Mouse (Mus musculus) urinary bladder, postnatal 25 days (tissue): ENCODE measurements around the gene Mvb12a.

Experiments
- DNase-seq: peaks from one replicate; pipeline ENCODE4 v3.0.0; 2022; ENCODE audit warnings: low spot score

Gene Mvb12a

DNA sequence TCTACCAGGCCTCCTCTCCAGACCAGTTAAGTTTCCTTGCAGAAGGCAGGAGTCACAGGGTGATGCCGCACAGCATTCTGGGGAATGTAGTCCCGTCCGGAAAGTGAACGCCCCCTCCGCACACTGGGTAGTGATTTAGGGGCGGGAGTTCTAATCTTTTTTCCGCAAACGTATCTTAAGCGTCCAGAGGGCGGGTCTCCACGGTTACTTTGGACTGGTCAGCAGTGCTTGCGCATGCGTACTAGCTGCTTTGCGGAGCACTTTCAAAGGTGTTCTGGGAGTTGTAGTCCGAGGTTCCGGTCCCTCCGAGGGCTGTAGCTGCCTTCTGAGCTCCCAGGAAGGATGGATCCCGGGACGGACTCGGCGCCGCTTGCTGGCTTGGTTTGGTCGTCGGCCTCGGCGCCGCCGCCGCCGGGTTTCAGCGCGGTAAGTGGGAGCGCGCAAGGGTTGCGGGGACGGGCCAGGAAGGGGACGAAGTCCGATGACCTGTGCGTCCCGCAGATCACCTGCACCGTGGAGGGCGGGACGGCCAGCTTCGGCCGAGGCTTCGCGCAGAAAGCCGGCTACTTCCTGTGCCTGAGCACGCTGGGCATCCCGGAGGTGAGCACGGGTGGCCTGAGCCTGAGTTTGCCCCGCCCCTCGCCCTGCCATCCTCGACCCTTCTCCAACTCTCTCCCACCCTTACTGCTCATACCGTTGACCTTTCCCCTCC, at the start of gene Mvb12a:
Gene Mvb12a (plus strand): TSS at position 291 of the 712 bp plus-strand sequence.
- DNase-seq: peak; percentile 81

DNA sequence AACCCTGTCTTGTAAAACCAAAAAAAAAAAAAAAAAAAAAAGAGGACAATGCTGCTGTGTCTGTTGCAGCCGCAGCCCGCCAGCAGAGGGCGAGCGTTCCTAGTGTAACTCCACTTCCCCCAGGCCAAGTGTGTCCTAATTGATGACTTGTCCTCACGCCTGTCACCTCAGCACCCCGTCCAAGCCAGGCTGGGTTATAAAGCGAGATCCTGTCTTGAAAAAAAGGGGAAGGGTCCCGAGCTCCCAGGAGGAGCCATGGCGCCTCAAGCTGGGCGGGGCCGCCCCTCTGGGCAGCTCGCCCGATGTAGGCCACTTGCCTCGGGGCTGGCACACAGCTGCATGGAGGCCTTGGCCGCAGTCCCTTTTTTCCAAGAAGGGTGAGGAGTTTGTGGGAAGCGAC, 47.7 kb upstream of the Mvb12a start:
- DNase-seq: peak; percentile 77

DNA sequence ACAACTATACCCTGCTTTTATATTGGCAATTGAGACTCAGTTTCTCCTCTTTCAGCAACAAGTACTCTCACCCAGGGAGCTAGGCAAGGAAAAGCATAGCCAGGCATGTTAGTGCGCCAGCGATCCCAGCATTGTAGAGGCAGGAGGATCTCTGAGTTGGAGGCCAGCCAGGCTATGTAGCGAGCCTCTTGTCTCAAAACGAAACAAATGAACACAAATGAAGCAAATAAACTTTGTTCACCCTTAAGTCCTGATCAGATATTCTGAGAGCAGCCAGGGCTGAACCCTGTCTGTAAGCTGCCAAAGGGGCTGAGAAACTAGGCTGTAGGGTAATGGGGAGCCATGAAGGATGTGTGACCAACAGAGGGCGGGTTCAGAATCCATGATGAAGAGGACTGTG, 46.9 kb upstream of the Mvb12a start:
- no peak for DNase-seq

DNA sequence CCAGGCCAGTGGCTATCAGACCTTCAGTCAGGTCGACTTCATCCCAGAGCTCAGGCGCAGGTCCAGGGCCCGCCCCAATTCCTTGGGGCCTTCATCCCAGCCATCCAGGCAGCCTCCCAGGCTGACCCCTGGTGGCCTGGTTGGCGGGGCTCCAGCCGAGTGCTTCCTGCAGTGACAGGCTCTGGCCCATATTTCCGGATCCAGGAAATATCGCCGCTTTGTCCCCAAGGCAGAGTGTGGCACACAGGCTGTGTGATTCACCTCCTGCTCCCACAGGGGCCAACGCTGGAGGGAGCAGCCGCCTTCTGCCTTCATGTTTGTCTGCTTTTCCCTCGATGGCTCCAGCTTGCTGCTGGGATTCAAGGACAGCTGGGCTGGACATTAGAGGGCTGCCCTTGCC, 46.2 kb upstream of the Mvb12a start:
- DNase-seq: peak; percentile 68

DNA sequence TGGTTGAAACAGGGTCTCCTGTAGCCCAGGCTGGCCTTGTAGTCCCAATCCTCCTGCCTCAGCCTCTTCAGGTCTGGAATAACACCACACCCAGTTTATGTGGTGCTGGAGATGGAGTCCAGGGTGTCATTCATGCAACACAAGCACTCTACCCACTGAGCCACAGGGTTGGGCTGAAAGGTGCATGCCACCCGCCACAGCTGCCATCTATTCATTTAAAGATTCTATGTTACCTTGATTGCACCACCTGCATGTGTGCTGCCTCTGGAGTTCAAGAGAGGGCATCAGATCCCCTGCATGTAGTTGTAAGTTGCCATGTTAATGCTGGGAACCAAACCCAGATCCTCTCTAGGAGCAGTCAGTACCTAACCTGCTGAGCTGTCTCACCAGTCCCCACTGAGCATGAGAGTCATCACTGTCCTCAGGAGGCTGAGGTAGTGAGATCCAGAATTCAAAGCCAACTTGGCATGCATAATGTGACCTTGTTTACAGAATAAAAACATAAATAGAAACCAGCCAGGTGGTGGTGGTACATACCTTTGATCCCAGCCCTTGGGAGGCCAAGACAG, 45.6 kb upstream of the Mvb12a start:
- DNase-seq: no peak

DNA sequence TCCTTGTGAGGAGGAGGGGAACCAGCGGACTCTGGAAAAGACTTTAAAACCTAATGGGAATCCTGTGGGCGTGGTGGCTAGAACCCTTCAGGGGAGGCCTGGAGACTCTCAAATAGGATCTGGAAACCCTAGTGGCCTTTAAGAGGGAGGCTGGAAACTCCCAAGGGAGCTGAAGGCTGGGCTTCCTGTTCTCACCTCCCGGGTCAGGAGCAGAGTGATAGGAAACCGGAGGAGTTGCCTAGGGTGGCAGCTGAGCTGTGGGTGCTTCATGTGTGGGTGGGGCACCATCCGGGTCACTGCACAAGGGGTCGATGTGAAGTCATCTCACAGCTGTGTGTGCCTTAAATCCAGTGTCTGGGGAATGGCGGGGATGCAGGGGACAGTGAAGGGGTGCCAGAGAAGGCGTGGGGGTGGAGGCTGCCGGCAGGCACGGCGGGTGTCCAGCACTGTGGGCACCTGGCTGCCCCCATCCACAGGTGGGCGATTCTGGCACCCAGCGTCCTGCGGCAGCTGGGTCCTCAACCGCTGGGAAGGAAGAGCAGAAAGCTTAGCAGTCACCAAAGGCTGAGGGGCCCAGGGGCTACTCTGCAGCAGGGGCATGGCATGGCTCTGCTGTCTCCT, 44.7 kb upstream of the Mvb12a start:
- no peak for DNase-seq

DNA sequence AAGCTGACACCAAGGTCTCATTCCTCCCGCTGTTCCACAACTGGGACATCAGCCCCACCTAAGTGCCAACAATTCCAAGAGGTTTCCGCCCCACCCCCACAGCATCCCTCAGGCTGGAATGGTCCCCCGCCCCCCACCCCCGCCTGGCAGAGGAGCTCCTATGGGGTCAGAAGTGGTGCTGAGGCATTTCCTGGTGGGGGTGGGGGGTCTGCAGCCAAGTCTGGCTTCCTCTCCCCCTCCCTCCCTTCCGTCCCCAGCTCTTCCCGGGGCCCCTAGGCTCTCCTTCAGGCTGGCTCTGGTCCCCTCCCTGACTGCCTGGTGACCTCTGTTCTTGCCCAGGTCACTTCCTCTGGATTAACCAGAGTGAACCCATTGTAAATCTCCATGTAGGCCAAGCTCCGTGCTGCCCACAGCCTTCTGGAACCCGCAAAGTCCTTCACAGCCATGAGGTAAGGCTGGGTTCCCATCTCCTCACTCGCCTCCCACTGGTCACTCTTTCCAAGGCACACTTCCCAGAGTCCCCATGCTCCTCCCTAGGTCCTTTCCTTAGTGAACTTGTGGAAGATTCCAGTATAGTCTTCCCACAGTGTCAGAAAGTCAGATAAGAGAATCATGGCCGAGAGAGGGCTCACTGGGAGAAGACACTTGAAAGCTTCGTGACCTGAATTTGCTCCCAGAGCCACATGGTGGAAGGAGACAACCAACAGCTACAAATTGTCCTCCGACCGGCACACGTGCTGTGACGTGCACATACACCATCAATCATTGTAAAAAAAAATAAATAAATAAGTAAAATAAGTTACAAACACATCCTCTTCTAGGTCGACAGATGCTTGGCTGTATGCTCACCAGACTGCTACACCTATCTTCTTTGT, 43.7 kb upstream of the Mvb12a start:
- DNase-seq: no peak

DNA sequence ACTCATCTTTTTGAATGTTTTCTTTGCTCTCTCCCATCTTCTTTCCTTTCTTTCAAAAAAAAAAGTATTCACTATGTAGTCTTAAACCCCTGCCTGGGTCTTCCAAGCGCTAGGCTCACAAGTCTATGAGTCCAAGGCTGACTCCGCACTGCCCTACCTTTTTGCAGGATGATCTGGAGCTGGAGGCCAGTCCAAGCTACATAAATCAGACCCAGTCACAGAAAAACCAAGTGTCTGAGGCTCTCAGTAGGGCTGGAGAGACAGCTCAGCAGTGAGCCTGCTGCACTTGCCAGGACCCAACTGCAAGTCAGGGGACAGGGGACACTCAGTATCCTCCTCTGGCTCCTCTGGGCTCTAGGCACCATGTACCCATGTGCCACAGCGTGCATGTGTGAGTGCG, 38.4 kb upstream of the Mvb12a start:
- DNase-seq: no peak

DNA sequence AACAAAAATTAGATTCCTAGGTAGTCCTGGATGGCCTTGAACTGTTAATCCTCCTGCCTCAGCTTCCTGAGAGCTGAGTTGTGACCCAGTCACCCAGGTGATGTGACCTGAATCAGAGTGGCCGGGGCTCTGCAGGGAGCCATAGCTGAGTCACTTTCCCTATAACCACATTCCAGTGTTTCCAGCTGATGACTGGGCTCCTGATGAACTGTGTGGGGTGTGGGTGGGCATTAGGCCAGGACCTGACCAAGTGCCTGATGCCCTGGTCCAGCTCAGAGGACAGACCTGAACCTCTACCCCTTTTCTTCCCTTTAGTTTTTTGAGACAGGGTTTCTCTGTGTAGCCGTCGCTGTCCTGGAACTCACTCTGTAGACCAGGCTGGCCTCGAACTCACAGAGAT, 37.4 kb upstream of the Mvb12a start:
- DNase-seq: no peak

DNA sequence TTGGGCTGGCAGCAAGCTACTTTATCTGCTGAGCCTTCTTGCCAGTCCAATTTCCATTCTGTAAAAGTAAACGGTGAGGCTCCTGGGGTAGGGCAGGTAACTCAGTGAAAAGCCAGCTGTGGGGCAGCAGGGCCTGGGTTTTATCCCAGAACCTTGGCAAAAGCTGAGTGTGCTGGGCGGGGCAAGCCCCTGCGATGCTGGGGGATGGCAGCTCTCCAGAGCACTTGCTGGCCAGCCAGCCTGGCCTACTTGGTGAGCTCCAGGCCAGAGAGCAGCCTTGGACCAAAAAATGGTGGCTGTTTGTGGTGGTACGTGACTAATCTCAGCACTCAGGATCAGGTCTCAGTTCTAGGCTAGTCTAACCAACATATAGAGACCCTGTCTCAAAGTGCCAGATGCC, 36.7 kb upstream of the Mvb12a start:
- no peak for DNase-seq

DNA sequence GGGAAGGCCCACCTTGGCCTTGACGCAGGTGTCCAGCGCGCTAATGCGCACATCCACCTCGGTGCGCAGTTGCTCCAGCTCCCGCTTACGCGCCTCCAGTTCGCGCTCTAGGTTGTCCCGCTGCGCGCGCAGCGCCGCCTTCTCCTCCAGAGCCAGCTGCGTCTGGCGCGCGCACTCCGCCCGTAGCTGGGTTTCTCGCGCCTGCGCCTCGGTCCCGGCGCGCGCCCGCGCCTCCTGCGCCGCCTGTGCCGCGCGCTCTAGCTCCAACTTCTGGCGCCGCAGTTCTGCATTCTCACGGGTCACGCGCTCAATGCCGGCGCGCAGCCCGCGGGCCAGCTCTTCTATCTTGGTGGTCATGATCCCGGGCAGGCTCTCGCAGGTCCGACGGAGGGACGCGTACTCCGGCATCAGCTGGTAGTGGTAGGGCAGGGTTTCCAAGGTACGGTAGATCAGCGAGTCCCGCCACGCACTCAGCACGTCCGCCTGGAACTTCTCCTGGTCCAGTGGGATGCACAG, 35.1 kb upstream of the Mvb12a start:
- DNase-seq: peak; percentile 46

DNA sequence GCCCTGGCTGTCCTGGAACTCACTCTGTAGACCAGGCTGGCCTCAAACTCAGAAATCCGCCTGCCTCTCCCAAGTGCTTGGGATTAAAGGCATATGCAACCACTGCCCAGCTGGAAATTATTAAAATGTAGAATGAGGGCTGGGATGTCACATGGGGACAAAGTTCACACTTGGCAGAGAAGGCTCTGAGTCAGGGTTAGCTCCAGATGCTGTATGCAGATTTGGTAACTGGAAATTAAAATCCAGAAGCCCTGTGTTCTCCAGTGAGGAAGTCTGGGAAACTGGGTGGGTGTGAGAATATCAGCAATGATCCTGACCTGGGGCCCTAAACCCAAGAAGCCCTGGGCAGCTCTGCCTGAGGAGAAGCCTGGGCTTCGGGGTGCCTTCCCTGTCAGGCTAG, 33.4 kb upstream of the Mvb12a start:
- DNase-seq: no peak

DNA sequence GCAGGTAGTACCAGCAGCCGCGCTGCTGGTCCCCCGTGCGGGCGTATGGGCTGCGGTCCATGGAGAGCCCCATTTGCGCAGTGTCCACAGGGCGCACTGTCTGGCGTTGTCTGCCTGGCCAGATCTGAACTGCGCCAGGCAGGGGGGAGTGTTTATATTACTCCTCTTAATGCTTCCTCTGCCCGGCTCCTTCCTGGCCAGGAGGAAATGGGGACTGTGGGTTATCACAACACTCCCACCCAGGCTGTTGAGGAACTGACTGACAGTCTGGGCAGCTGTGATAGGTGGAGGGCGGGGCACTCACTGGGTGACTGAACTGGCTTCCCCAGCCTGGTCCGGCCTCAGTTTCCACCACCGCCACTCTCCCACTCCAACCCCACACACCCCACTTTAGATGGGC, 31.1 kb upstream of the Mvb12a start, which contains the start of gene Plvap:
Gene Plvap (minus strand): TSS at position 109 of the 400 bp plus-strand sequence.
- no peak for DNase-seq

DNA sequence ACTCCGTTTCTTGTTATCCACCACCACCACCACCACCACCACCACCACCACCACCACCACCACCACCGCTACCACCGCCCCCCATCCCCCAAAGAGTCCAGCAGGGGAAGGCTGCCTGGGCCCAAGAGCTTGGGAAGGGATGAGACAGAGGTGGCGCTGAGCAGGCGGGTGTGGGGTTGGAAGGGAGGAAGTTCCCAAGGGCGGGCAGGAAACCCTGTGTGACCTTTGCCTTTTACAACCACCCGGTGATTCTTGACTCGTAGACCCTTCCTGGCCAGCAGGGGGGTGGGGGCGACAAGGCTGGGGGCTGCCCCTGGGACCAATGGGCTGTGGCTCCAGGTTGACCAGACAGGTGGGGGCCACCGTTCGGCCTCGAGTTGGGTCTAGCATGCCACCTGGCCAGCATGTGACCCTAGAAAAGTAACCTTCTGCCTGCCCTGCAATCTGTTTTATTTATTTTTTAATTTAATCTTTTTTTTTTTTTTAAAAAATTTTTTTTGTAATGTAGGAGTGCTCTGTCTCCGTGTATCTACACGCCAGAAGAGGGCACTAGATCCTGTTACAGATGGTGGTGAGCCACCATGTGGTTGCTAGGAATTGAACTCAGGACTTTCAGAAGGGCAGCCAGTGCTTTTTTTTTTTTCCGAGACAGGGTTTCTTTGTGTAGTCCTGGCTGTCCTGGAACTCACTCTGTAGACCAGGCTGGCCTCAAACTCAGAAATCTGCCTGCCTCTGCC, 29.5 kb upstream of the Mvb12a start:
- DNase-seq: no peak

DNA sequence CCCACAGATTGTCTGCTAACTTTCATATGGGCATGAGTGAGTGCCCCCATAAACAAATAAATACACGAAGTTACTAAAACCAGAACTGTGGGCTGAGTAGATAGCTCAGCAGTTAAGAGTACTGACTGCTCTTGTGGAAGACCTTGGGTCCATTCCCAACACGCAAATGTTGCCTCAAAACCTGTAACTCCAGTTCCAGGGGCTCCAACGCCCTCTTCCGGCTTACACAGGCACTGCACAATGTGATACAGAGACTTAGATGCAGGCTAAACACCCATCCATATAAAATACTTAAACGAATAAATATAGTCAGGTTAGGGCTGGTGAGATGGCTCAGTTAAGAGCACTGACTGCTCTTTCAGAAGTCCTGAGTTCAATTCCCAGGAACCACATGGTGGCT, 27.7 kb upstream of the Mvb12a start:
- no peak for DNase-seq

DNA sequence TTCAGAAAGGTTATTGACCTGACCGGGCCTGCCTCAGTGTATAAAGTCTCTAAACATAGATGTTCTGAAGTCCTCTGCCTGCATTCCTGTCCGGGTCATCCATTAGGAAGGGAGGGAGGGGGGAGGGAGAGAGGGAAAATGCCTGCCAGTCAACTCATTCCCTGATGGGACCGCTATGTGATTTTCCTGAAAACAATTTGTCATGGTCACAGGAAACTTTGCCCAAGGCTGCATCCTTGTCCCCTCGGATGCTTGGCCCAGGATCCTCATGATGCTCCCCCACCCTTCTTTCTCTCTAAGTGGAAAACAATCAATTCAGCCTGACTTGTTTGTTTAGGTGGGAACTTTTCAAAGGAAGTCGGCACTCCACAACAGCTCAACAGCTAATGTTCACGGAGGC, 25.9 kb upstream of the Mvb12a start:
- no peak for DNase-seq

DNA sequence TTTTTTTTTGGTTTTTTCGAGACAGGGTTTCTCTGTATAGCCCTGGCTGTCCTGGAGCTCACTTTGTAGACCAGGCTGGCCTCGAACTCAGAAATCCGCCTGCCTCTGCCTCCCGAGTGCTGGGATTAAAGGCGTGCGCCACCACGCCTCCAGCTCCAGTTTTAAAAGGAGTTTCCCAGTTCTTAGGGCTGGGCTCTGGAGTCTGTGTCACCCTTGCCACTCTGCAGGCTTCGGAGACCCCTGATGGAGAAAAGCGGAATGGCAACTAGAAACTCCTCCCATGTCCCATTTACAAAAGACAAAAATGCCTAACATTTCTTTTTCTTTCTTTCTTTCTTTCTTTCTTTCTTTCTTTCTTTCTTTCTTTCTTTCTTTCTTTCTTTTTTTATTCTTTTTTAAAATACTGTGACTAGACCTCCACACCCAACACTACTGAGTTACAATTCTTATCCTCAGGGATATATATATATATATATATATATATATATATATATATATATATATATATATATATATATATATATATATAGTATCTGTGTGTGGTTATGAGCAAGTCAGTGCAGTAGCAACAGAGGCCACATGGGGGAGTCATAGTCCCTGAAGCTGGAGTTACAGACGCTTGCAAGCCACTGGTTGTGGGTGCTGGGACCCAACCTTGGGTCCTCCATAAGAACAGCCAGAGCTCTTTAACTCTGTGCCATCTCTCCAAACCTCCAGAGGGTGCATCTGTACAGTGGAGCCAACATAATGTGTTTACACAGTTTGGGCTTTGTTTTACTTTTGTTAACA, 23.5 kb upstream of the Mvb12a start:
- DNase-seq: peak; percentile 51

DNA sequence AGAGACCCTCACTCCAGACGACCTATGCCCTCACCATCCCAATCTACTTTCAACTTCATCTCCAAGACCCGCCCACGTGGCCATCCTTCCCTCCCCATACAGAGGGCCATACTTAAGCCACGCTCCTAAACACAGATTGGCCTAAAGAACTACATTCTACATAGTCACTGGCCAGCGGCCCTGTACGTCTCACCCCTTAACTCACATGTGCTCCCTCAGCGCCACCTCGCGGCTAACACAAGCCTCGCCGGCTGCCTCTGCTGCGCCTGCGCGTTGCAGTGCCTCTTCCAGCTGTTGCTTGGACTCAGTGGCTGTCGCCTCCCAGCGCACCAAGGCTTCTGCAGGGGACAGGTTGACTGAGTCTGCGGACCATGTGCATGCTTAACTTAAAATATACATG, 21.1 kb upstream of the Mvb12a start:
- DNase-seq: peak; percentile 94

DNA sequence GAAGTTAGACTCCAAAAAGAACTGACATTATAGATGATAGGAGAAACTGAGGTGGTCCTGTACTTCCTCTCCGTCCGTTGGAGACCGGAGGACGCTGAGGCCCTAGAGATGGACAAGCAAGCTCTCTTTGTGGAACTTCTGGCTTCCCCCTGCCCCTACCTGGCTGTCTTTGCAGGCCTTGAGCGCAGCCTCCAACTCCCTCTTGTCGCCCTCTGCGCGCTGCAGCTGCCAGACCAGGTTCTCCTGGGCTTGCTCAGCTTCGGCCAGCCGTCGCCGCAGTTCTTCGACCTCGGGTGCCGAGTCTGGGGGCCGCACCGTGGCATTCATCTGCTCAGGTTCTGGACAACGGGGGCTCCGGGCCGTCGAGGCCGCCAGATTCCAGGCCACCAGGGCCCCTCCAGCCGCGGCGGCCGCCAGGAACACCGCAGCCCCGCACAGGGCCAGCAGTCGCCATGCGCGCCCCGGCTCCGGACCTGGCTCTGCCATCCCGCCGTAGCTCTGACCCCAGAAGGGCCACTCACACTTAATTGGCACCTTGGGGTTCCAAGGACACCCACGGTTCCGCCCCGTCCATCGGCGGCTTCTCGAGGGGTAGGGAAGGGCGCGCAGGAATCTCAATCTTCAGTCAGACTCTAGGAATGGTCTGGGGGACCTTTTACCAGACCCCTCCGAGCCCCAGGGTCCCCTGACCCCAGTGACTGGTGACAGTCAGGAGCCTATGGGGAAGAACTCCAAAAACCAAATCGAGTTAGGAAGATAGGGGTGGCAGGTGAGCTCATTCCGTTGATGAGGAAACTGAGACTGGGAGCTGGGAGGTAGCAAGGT, 17.3 kb upstream of the Mvb12a start, which contains the start of gene Ccdc194:
Gene Ccdc194 (minus strand): TSS at position 486 of the 825 bp plus-strand sequence.
- no peak for DNase-seq

DNA sequence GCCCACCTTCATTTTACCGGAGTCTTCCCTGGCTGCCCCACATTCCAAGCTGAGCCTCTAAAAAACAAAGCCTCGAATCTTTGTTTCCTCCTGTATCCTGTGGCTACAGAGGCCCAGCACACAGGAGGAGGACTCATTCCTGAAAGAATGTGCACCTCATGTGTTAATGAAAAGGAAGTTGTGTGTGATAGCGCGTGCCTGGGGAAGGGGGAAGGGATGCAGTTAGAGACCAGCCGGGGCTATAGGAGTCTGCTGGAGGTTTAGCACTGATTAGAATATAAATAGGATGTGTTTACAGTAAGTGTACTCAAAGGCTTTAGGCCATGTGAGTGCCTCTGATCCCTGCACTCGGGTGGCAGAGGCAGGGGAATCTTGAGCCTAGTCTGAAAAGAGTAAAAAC, 16.4 kb upstream of the Mvb12a start:
- DNase-seq: no peak
